Mouse (Mus musculus) C2C12 (cell line): ENCODE results near the gene Ap1ar. TPM values are rescaled to one million over a fixed set of nuclear protein-coding genes. Genes with fewer than 3 reads are reported as not detected.

Source experiments
- H3K27me3 ChIP-seq: one replicate; pipeline ENCODE4 v1.6.1; 2011; ENCODE audit not compliant: control insufficient read depth, insufficient read depth, insufficient read length
- H3K36me3 ChIP-seq: one replicate; pipeline ENCODE4 v1.6.1; 2011; ENCODE audit not compliant: control insufficient read depth, insufficient read depth
- H3K4me3 ChIP-seq: one replicate; pipeline ENCODE4 v1.5.1; 2011; ENCODE audit warnings: mild to moderate bottlenecking, control low read depth; ENCODE audit not compliant: poor library complexity, insufficient read depth, severe bottlenecking
- H3K79me2 ChIP-seq: one replicate; pipeline ENCODE4 v1.6.1; 2011; ENCODE audit not compliant: control insufficient read depth, insufficient read depth
- H3K79me3 ChIP-seq: one replicate; pipeline ENCODE4 v1.6.1; 2011; ENCODE audit warnings: low read depth, control low read depth
- H3ac ChIP-seq: one replicate; pipeline ENCODE3; 2011; ENCODE audit warnings: low read depth; ENCODE audit not compliant: control insufficient read depth, insufficient read length
- CEBPB ChIP-seq: IDR thresholded peaks from one replicate; pipeline ENCODE4 v1.6.1; 2011; ENCODE audit warnings: low read depth, mild to moderate bottlenecking, control low read depth, moderate library complexity
- CTCF ChIP-seq: IDR thresholded peaks from one replicate; pipeline ENCODE4 v1.5.1; 2011; ENCODE audit not compliant: control insufficient read depth, insufficient read depth, insufficient read length
- FOSL1 ChIP-seq: IDR thresholded peaks from one replicate; pipeline ENCODE4 v1.8.0; 2011; ENCODE audit warnings: mild to moderate bottlenecking, low read length; ENCODE audit not compliant: poor library complexity, insufficient read depth, severe bottlenecking
- MAX ChIP-seq: IDR thresholded peaks from one replicate; pipeline ENCODE4 v1.6.1; 2011; ENCODE audit warnings: mild to moderate bottlenecking, control low read depth
- MYOD1 ChIP-seq: IDR thresholded peaks from one replicate; pipeline ENCODE4 v1.6.1; 2011; ENCODE audit warnings: low read depth; ENCODE audit not compliant: control insufficient read depth, insufficient read length
- MYOG ChIP-seq: IDR thresholded peaks from one replicate; pipeline ENCODE4 v1.6.1; 2011; ENCODE audit not compliant: control insufficient read depth, insufficient read length; ENCODE audit errors: extremely low read depth
- USF1 ChIP-seq: IDR thresholded peaks from one replicate; pipeline ENCODE4 v1.6.1; 2011; ENCODE audit warnings: low read depth, mild to moderate bottlenecking, control low read depth, moderate library complexity
- polyA plus RNA-seq: library from polyadenylated mRNA; unstranded; fragments of >200 nt; fragmentation: generic; extraction: Trizol; gene quantifications from one replicate; pipeline ENCODE4 v1.2.1, GENCODE M21; 2012; ENCODE audit warnings: missing spikeins

The Ap1ar gene
- polyA plus RNA-seq, 1 experiment = 13.0 TPM

DNA sequence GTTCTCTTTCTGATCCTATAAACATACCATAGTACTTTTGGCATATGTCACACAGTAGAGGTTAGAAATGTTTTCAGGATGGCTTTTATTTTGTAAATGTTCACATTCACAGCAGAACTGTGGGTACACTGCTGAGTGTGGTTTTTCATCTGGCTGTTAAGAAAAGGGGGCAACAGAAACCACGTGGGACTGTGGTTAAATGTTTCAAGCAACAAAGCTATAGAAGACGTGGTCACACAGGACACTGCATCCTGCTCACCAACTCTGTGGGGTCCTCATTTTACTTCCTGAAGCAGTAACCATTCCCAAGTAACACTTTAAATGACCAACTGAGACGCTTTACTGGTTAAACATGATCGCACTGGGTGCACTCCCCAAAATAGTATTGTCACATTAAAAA is 25.2 kb upstream of the Ap1ar start:
- H3K79me2 ChIP-seq = no peaks in the 10 kb centered on the region
- no peak for TF ChIP-seq MYOG
- TF ChIP-seq CEBPB = no peak
- no peak for TF ChIP-seq MAX
- TF ChIP-seq MYOD1 = no peak
- no peak for TF ChIP-seq CTCF
- TF ChIP-seq FOSL1 = no peak
- TF ChIP-seq USF1 = no peak
- no peaks in the 10 kb centered on the region for H3K79me3 ChIP-seq
- no peak overlapping the region for H3ac ChIP-seq
- no peaks in the 10 kb centered on the region for H3K36me3 ChIP-seq
- no peak overlapping the region for H3K4me3 ChIP-seq
- H3K27me3 ChIP-seq = no peaks in the 10 kb centered on the region

GRCm38 (mm10) chr3:127861340-127861739 is 24.0 kb upstream of the Ap1ar start:
- no peaks in the 10 kb centered on the region for H3K79me2 ChIP-seq

DNA sequence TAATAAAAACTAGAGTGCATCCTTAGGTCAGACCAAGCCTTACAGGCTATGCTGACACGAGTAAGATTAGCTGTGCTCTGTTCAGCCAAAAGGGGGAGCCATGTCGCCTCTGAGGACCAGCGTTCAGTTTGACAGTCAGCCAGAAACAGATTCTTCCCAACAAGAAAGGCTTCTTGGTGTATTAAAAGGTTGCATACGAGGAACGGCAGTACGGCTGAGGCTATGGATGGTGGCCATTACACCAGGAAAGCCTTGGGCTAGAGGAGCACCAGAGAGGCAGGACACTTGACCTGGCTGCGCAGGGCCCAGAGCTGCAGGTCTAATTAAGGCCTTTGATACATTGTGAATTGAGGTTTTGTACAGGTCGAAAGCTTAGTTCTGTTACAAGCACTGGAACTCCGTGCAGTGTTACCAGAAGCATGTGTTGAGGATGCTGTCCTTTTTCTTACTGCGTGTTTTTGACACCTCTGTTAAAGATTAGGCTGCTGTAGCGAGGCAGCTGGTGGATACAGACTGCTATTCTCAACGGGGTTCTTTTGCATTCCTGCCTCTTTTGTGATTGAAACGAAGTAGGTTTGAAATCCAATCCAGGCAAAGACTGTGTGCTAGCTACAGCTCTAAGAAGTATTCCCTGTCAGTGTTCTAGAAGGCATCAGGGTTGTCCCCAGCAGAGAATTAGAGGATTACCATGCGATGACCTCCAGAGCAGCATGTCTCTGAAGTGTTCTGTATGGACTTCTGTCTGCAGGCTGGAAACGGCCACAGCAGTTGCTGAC is 16.3 kb upstream of the Ap1ar start:
- Histone ChIP-seq H3K4me3 (no peak overlapping the region), H3K36me3 (no peaks in the 10 kb centered on the region), H3K79me3 (no peaks in the 10 kb centered on the region), H3K79me2 (no peaks in the 10 kb centered on the region), H3ac (no peak overlapping the region), H3K27me3 (no peaks in the 10 kb centered on the region)
- TF ChIP-seq CEBPB (no peak), MYOG (no peak), MYOD1 (no peak)

More at GRCm38 (mm10) chr3:127861340-127861739, 24.0 kb upstream of the Ap1ar start:
- Histone ChIP-seq H3K27me3 (no peaks in the 10 kb centered on the region), H3K4me3 (no peak overlapping the region), H3ac (no peak overlapping the region), H3K79me3 (no peaks in the 10 kb centered on the region), H3K36me3 (no peaks in the 10 kb centered on the region)
- no peak for TF ChIP-seq USF1
- TF ChIP-seq MYOD1 = no peak
- no peak for TF ChIP-seq CEBPB
- TF ChIP-seq MAX = no peak
- no peak for TF ChIP-seq MYOG
- no peak for TF ChIP-seq FOSL1
- no peak for TF ChIP-seq CTCF

- TF ChIP-seq MAX (no peak), CTCF (no peak), CEBPB (no peak), MYOD1 (no peak), MYOG (no peak), FOSL1 (no peak), USF1 (no peak)
Measured at GRCm38 (mm10) chr3:127852722-127853121, 15.4 kb upstream of the Ap1ar start.

GRCm38 (mm10) chr3:127850776-127851646 is 13.7 kb upstream of the Ap1ar start:
- no peaks in the 10 kb centered on the region for H3K79me3 ChIP-seq
- H3K4me3 ChIP-seq = no peak overlapping the region
- no peak for TF ChIP-seq USF1
- TF ChIP-seq CTCF = no peak
- TF ChIP-seq MAX = no peak
- TF ChIP-seq CEBPB = no peak
- no peak for TF ChIP-seq MYOG
- no peak for TF ChIP-seq MYOD1
- TF ChIP-seq FOSL1 = no peak
- no peaks in the 10 kb centered on the region for H3K27me3 ChIP-seq
- H3ac ChIP-seq = no peak overlapping the region
- H3K36me3 ChIP-seq = no peaks in the 10 kb centered on the region
- H3K79me2 ChIP-seq = no peaks in the 10 kb centered on the region

More at GRCm38 (mm10) chr3:127852722-127853121, 15.4 kb upstream of the Ap1ar start:
- Histone ChIP-seq H3K4me3 (no peak overlapping the region), H3K27me3 (no peaks in the 10 kb centered on the region), H3K79me2 (no peaks in the 10 kb centered on the region), H3K79me3 (no peaks in the 10 kb centered on the region), H3ac (no peak overlapping the region), H3K36me3 (no peaks in the 10 kb centered on the region)
